Mouse (Mus musculus) stomach, postnatal 0 days (tissue): ENCODE results near the gene Nckap5. TPM values are rescaled to one million over a fixed set of nuclear protein-coding genes. Genes with fewer than 3 reads are reported as not detected.

Experiments used
- ATAC-seq: fragments of 200-750 bp; cut with Nextera tagmentation; 2 replicates; pipeline ENCODE4 v1.8.0; 2017; ENCODE audit not compliant: low FRiP score, low TSS enrichment
- DNase-seq: peaks from one replicate; pipeline ENCODE4 v3.0.0-alpha.2; 2016; ENCODE audit warnings: low spot score
- H3K27ac ChIP-seq: fragments of 300-500 bp; sonication (generic); replicated peaks from 2 replicates; pipeline ENCODE4 v1.5.1; 2014; ENCODE audit warnings: mild to moderate bottlenecking, control low read depth
- H3K27me3 ChIP-seq: fragments of 300-500 bp; sonication (generic); 2 replicates; pipeline ENCODE4 v1.6.1; 2014; ENCODE audit warnings: low read length; ENCODE audit not compliant: control insufficient read depth, insufficient read depth
- H3K36me3 ChIP-seq: fragments of 300-500 bp; sonication (generic); 2 replicates; pipeline ENCODE4 v1.6.1; 2014; ENCODE audit warnings: low read length, mixed read lengths; ENCODE audit not compliant: control insufficient read depth, insufficient read depth
- H3K4me1 ChIP-seq: fragments of 300-500 bp; sonication (generic); replicated peaks from 2 replicates; pipeline ENCODE4 v1.6.1; 2014; ENCODE audit warnings: antibody characterized with exemption; ENCODE audit not compliant: control insufficient read depth, insufficient read depth
- H3K4me2 ChIP-seq: fragments of 300-500 bp; sonication (generic); replicated peaks from 2 replicates; pipeline ENCODE4 v1.6.1; 2014; ENCODE audit warnings: low read depth, mild to moderate bottlenecking, control low read depth, moderate library complexity
- H3K4me3 ChIP-seq: fragments of 300-500 bp; sonication (generic); 2 replicates; pipeline ENCODE4 v1.5.1; 2014; ENCODE audit warnings: low read depth, low read length, control low read depth
- H3K9ac ChIP-seq: fragments of 300-500 bp; sonication (generic); 2 replicates; pipeline ENCODE4 v1.6.1; 2014; ENCODE audit warnings: mild to moderate bottlenecking, low read length, control low read depth, mixed read lengths
- H3K9me3 ChIP-seq: fragments of 300-500 bp; sonication (generic); 2 replicates; pipeline ENCODE4 v1.6.1; 2016; ENCODE audit warnings: low read length; ENCODE audit not compliant: control insufficient read depth
- CTCF ChIP-seq: IDR thresholded peaks from 2 replicates; pipeline ENCODE4 v1.5.1; 2016; ENCODE audit warnings: antibody characterized with exemption, low read depth, mild to moderate bottlenecking, moderate library complexity
- EP300 ChIP-seq: optimal IDR thresholded peaks from 2 replicates; pipeline ENCODE3; 2016; ENCODE audit warnings: antibody characterized with exemption
- WGBS: fragments of 180-500 bp; shearing (Covaris S2); extraction: QIAGEN DNeasy Blood & Tissue Kit; methylation state at CpG from one replicate; pipeline ENCODE4 v1.1.7; 2014; 5-methylcytosine and 5-hydroxymethylcytosine counted together
- polyA plus RNA-seq: library from polyadenylated mRNA; unstranded; fragments of >200 nt; fragmentation: Nextera tagmentation; extraction: Ambion mirVana; gene quantifications from 2 replicates; pipeline ENCODE4 v1.2.1, GENCODE M21; 2015

The Nckap5 gene
- polyA plus RNA-seq, 1 experiment from 2014 or later: 1.9 TPM

DNA sequence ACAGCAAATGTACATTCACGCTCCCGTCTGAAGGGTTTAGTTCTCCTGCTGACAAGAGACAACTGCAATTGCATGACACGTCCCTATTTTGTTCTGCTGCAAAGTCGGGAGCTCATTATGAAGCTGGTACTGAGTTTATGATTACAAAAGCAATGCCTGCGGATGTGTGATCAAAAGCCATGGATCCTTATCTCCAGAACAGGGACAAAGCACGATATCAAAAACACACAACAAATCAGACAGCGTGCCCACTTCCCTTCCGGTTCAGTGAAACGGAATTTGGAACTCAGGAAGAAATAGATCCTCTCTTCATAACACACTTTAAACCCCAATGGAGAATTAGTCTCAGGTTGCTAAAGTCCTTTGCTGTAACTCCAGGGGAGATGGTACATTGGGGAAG, 379.1 kb downstream of the Nckap5 start:
- no peak for TF ChIP-seq EP300
- TF ChIP-seq CTCF: no peak
- DNase-seq: no peak
- Histone ChIP-seq H3K27me3 (no peaks in the 10 kb centered on the region), H3K4me2 (no peak overlapping the region), H3K27ac (no peak overlapping the region), H3K4me3 (no peak overlapping the region), H3K4me1 (no peaks in the 10 kb centered on the region), H3K9me3 (no peaks in the 10 kb centered on the region), H3K9ac (no peak overlapping the region), H3K36me3 (no peaks in the 10 kb centered on the region)
- 65% methylated on average over 9 of the region's 9 CpGs for WGBS
- no peak for ATAC-seq

DNA sequence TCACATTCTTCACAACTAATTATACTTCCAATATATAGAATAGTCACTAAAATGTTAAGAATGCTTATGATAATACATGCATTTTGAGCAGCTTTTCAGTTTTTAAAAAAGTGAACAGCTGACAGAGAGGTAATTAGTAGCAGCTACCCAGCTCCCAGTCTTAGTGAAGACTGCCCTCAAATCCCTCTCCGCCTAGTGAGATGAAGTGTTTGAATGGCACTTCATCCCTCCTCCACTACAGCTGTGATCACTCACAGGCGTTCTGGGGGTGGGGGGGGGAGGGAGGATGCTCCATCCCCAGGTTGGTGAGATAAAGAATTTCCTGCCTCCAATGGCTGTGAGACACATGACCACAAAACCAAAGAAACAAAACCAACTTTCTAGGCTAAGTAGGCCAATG, 381.2 kb downstream of the Nckap5 start:
- Histone ChIP-seq H3K36me3 (no peaks in the 10 kb centered on the region), H3K27me3 (no peaks in the 10 kb centered on the region), H3K9me3 (no peaks in the 10 kb centered on the region), H3K4me2 (no peak overlapping the region), H3K9ac (no peak overlapping the region), H3K27ac (no peak overlapping the region), H3K4me3 (no peak overlapping the region), H3K4me1 (no peaks in the 10 kb centered on the region)
- TF ChIP-seq CTCF (no peak), EP300 (no peak)
- no peak for ATAC-seq
- WGBS: 48% methylated on average over 2 of the region's 2 CpGs
- DNase-seq: no peak

DNA sequence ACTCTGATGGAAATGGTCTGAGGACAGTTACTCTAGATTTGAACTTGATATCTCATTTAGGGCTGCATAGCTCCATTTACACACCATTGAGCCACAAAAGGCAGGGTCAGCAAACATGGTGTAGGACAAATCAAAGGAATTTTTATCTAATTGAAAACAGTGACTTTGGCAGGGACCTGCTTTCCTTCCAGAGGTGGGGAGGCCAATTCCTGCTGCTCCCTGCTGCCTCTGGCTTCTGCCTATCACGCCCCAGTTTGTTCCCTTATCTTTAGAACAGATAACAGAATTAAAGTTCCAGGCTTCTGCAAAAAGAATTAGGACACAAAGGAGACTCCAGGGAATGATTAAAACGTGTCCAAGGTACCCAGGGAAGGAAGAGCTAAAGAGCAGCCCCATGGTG, 386.7 kb downstream of the Nckap5 start:
- no peak overlapping the region for H3K9ac ChIP-seq
- H3K27me3 ChIP-seq: no peaks in the 10 kb centered on the region
- H3K27ac ChIP-seq: no peak overlapping the region
- no peak overlapping the region for H3K4me3 ChIP-seq
- 36% methylated on average over 2 of the region's 2 CpGs for WGBS
- ATAC-seq (no peak), DNase-seq (no peak)
- H3K4me2 ChIP-seq: no peak overlapping the region
- no peaks in the 10 kb centered on the region for H3K36me3 ChIP-seq
- no peaks in the 10 kb centered on the region for H3K9me3 ChIP-seq
- TF ChIP-seq EP300 (no peak), CTCF (no peak)
- H3K4me1 ChIP-seq: no peaks in the 10 kb centered on the region

DNA sequence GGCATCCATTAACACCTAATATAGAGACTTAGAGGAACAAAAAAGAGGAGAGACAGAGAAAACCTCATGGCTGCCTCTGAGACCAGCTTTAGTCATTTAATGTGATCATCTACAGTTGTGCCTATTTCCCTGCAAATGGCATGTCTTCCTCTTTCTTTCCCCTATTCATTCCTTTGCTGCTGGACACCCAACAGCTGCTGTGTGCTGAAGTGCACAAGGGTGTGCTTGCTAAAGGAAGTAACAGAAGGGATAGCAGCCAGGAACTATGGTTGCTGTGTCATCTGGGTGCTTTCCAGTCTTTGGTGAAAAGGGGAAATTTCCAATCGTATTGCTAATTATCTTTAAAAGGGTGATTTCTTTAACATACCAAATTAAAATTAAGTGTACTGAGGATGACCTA, 387.9 kb downstream of the Nckap5 start:
- TF ChIP-seq CTCF (no peak), EP300 (no peak)
- Histone ChIP-seq H3K9ac (no peak overlapping the region), H3K9me3 (no peaks in the 10 kb centered on the region), H3K4me1 (no peaks in the 10 kb centered on the region), H3K4me3 (no peak overlapping the region), H3K4me2 (no peak overlapping the region), H3K27me3 (no peaks in the 10 kb centered on the region), H3K27ac (no peak overlapping the region), H3K36me3 (no peaks in the 10 kb centered on the region)
- no peak for DNase-seq
- ATAC-seq: no peak
- 64% methylated on average over 1 of the region's 1 CpGs for WGBS

DNA sequence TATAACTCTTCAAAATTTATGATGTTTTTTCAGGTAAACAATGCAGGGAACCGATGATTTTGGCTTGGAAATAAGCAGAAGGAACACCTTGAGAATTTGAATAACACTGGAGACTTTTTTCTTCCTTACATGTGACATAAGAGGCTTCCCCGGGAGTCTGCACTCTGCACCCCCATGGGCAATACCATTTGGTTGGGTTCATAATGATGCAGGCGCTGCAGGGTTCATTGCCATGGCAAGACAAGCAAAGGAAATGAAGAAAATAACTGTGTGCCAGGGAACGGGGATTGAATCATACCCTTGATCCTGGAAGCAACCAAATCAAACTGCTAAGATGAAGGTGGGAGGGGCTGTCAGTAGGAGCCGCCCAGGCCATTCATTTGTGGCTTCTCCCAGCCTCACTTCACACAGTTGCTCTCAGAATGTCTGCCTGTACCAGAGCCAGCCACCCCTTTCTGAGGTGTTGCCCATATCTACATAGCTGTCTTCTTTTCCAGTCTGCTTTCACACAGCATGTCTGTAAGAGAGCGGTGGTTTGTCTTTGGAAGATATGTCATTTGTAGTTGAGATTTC, 392.5 kb downstream of the Nckap5 start:
- Histone ChIP-seq H3K4me2 (no peak overlapping the region), H3K27ac (no peak overlapping the region), H3K27me3 (no peaks in the 10 kb centered on the region), H3K9me3 (no peaks in the 10 kb centered on the region), H3K9ac (no peak overlapping the region), H3K36me3 (no peaks in the 10 kb centered on the region), H3K4me1 (no peaks in the 10 kb centered on the region), H3K4me3 (no peak overlapping the region)
- no peak for ATAC-seq
- no peak for DNase-seq
- TF ChIP-seq CTCF (no peak), EP300 (no peak)
- 76% methylated on average over 6 of the region's 6 CpGs for WGBS

DNA sequence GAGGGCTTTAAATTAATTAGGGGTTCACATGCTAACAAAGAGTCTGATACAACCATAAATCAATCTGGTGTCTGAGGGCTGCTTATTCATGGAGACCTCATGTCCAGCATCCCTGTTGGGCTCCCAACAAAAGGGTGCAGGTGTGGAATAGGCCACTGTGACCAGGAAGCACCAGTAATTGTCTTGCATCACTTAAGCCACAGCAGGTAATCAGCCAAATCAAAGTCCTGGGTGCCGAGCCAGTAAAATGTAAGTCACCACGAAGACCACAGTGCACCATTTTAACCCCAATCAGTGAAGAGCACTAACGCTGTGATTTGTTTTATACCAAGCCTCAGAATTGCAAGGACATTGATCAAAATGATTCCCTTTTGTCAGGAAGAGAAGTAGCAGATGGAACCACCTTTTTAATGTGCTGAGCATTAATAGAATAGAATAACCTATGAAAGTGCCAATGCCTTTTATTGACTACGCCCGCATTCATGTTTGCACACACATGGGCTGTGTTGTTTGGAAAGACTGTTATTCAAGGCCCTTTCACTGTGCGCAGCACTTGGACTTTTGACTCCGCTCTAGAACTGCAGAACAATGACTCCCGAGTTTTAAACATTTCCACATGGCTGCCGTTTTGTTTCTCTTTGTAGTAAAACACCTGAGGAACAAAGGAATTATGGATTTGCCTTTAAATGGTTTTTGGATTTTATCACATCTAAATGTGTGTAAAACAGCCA, 393.5 kb downstream of the Nckap5 start:
- DNase-seq (no peak), ATAC-seq (no peak)
- H3K4me2 ChIP-seq: no peak overlapping the region
- WGBS: 59% methylated on average over 9 of the region's 9 CpGs
- H3K27ac ChIP-seq: no peak overlapping the region
- no peaks in the 10 kb centered on the region for H3K36me3 ChIP-seq
- H3K9ac ChIP-seq: no peak overlapping the region
- H3K4me3 ChIP-seq: no peak overlapping the region
- H3K27me3 ChIP-seq: no peaks in the 10 kb centered on the region
- H3K9me3 ChIP-seq: no peaks in the 10 kb centered on the region
- H3K4me1 ChIP-seq: no peaks in the 10 kb centered on the region
- no peak for TF ChIP-seq CTCF
- TF ChIP-seq EP300: no peak
